Mouse (Mus musculus) left cerebral cortex, postnatal 14 days (tissue): Measurements from ENCODE around the gene Gm6164. TPM values are rescaled to one million over a fixed set of nuclear protein-coding genes. Genes with fewer than 3 reads are reported as not detected.
"Not testable (repeated sequence)": the region's sequence is repeated elsewhere in the genome, so short reads cannot be mapped to it uniquely, and the experiment has no call there.

Experiments
- DNase-seq, 2 experiments: peaks; one replicate each; pipeline ENCODE4 v3.0.0; 2021 to 2022; ENCODE audit warnings: low spot score in 2 of 2, mixed read lengths in 1 of 2
- intact Hi-C: fragments of 180-260 bp; cut with DNase I; formaldehyde crosslinking; loops from one replicate; pipeline ENCODE4 v1.15.1; 2025
- long read RNA-seq, 2 experiments: library from polyadenylated mRNA; stranded (forward); transcript quantifications; one replicate each; pipeline ENCODE4 v2.0.0; 2021
- total RNA-seq, 2 experiments: library from RNA; stranded (reverse); gene quantifications; 2 replicates each; pipeline ENCODE4 v1.2.3; 2021

The Gm6164 gene
- not detected for total RNA-seq
- long read RNA-seq, experiment 1: 0 reads
- long read RNA-seq, experiment 2: 0 reads

- intact Hi-C loops, DNase-seq: not testable (repeated sequence)
Measured at GRCm38 (mm10) chr7:20205507-20205906, at the start of gene Gm6164. Gene Gm6164, minus strand, starts transcription at chr7:20205607.

DNA sequence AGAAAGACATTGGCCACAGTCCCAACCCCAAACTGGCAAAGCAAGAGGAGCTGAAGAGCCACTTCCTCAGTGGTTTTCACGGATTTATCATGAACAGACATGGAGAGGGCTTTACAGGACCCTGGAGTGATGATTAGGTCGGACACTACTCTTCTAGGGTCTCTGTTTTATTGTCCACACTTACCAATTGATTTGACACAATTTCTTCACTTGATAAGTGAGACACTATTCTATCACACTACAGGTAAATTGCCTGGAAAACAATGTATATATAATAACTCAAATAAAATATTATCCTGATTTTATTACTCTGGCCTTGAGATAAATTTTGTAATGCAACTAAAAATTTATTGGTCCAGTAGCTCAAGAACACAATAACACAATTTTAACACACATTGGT, 28.3 kb upstream of the Gm6164 start, which contains the start of gene Gm4498:
Gene Gm4498 (minus strand): TSS at position 101 of the 400 bp plus-strand sequence.
- DNase-seq, intact Hi-C loops: not testable (repeated sequence)

DNA sequence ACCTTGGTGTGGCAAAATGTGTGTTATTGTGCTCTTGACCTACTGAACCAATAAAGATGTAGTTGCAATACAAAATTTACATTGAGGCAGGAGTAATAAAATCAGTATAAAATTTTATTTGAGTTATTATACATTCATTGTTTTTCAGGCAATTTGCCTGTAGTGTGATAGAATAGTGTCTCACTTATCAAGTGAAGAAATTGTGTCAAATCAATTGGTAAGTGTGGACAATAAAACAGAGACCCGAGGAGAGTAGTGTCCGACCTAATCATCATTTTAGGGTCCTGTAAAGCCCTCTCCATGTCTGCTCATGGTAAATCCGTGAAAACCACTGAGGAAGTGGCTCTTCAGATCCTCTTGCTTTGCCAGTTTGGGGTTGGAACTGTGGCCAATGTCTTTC, 12.0 kb downstream of the Gm6164 start, which contains the start of gene Vmn1r95:
Gene Vmn1r95 (plus strand): TSS at position 301 of the 400 bp plus-strand sequence.
- DNase-seq, intact Hi-C loops: not testable (repeated sequence)

GRCm38 (mm10) chr7:20168277-20168676, 37.1 kb downstream of the Gm6164 start, which contains the start of gene Vmn1r94:
Gene Vmn1r94, minus strand, starts transcription at chr7:20168377.
- intact Hi-C loops, DNase-seq: not testable (repeated sequence)

Other genes with a start within 250 kb of the Gm6164 start
- not detected for gene Ceacam20, start 240.2 kb downstream of the Gm6164 start, total RNA-seq
- not detected for gene Nlrp9b, start 214.1 kb downstream of the Gm6164 start, total RNA-seq
- gene Vmn1r91, start 105.9 kb downstream of the Gm6164 start, total RNA-seq: not detected
- gene Gm16442, start 83.0 kb downstream of the Gm6164 start, total RNA-seq: not detected
- gene Vmn1r93, start 66.5 kb downstream of the Gm6164 start, total RNA-seq: not detected
- not detected for gene Vmn1r94, start 37.2 kb downstream of the Gm6164 start, total RNA-seq
- gene Vmn1r95, start 11.9 kb downstream of the Gm6164 start, total RNA-seq: not detected
- not detected for gene Gm4498, start 28.2 kb upstream of the Gm6164 start, total RNA-seq
- gene Gm5890, start 57.2 kb upstream of the Gm6164 start, total RNA-seq: not detected
- not detected for gene Gm4133, start 128.5 kb upstream of the Gm6164 start, total RNA-seq
- gene Gm5728, start 169.8 kb upstream of the Gm6164 start, total RNA-seq: not detected
- gene Vmn1r100, start 212.3 kb upstream of the Gm6164 start, total RNA-seq: not detected
- not detected for gene Vmn1r101, start 237.0 kb upstream of the Gm6164 start, total RNA-seq